Mouse (Mus musculus) midbrain, embryonic 14.5 days (tissue): ENCODE data around the gene Ciao2b. TPM values are rescaled to one million over a fixed set of nuclear protein-coding genes. Genes with fewer than 3 reads are reported as not detected.
"Not testable (repeated sequence)": the region's sequence is repeated elsewhere in the genome, so short reads cannot be mapped to it uniquely, and the experiment has no call there.

Source experiments
- ATAC-seq: fragments of 200-750 bp; cut with Nextera tagmentation; 2 replicates; pipeline ENCODE4 v1.8.0; 2017; ENCODE audit warnings: moderate number of reproducible peaks, moderate library complexity; ENCODE audit not compliant: low FRiP score, low TSS enrichment
- DNase-seq: peaks from one replicate; pipeline ENCODE4 v3.0.0-alpha.2; 2015
- H3K27ac ChIP-seq: fragments of 300-500 bp; sonication (generic); replicated peaks from 2 replicates; pipeline ENCODE4 v1.5.1; 2014; ENCODE audit warnings: mild to moderate bottlenecking, low read depth, low read length, moderate library complexity
- H3K27me3 ChIP-seq: fragments of 300-500 bp; sonication (generic); 2 replicates; pipeline ENCODE4 v1.6.1; 2014; ENCODE audit warnings: low read length, control low read depth, mixed read lengths; ENCODE audit not compliant: control insufficient read depth, insufficient read depth
- H3K36me3 ChIP-seq: fragments of 300-500 bp; sonication (generic); 2 replicates; pipeline ENCODE4 v1.6.1; 2014; ENCODE audit warnings: low read length, control low read depth; ENCODE audit not compliant: control insufficient read depth, insufficient read depth
- H3K4me1 ChIP-seq: fragments of 300-500 bp; sonication (generic); 2 replicates; pipeline ENCODE4 v1.6.1; 2014; ENCODE audit warnings: mild to moderate bottlenecking, antibody characterized with exemption, low read length, control low read depth; ENCODE audit not compliant: control insufficient read depth, insufficient read depth
- H3K4me2 ChIP-seq: fragments of 300-500 bp; sonication (generic); 2 replicates; pipeline ENCODE4 v1.6.1; 2014; ENCODE audit warnings: mild to moderate bottlenecking, low read length, moderate library complexity
- H3K4me3 ChIP-seq: fragments of 300-500 bp; sonication (generic); replicated peaks from 2 replicates; pipeline ENCODE4 v1.5.1; 2014; ENCODE audit warnings: low read depth, low read length
- H3K9ac ChIP-seq: fragments of 300-500 bp; sonication (generic); replicated peaks from 2 replicates; pipeline ENCODE4 v1.6.1; 2014; ENCODE audit warnings: mild to moderate bottlenecking, low read length, moderate library complexity
- H3K9me3 ChIP-seq: fragments of 300-500 bp; sonication (generic); 2 replicates; pipeline ENCODE4 v1.6.1; 2016; ENCODE audit warnings: low read length, control low read depth, mixed read lengths; ENCODE audit not compliant: control insufficient read depth
- WGBS: fragments of 180-500 bp; shearing (Covaris S2); extraction: QIAGEN DNeasy Blood & Tissue Kit; methylation state at CpG from one replicate; pipeline ENCODE4 v1.1.7; 2014; 5-methylcytosine and 5-hydroxymethylcytosine counted together
- polyA plus RNA-seq: library from polyadenylated mRNA; unstranded; fragments of >200 nt; fragmentation: Nextera tagmentation; extraction: Ambion mirVana; gene quantifications from 2 replicates; pipeline ENCODE4 v1.2.1, GENCODE M21; 2014

Gene Ciao2b
- polyA plus RNA-seq = 131 and 148 TPM in 2 replicates

DNA sequence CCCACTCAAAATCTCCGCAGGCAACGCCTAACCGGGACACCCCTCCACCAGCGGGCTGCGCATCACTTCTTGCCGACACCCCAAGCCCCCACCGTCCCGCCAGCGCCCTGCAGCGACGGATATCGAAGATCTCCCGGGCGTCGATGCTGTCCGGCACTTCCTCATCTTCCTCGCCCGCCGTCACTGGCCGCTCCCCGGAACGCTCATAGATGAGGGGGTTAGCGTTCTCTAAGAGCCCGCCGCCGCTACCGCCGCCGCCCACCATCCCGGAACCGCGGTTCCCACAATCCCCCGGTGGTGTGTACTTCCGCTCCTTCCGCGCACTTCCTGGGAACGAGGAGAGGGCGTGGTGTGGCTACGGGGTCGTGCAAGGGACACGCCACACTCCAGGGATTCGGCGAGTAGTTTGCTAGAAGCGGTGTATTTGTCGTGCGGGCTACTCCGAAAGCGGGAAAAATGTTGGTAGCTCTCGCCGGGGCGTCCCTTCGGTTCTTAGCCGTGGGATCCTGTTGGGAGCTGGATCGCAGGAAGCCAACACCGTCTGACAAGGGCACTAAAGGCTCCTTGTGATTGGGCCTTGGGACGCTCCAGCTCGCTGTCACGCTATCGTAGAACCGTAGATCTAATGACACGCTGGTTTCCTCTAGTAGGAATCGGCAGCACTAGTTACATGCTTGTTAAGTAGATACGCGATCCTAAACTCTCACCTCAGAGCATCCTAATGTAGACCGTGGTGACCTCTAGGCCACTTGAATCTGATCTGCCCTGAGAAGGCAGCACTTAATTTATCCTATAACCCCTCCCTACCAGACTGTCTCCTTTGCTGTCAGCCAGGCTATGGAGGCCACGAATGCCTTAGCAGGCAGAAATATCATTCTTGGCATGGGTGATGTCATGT is at the start of gene Ciao2b:
Gene Ciao2b (minus strand): TSS at position 540 of the 898 bp plus-strand sequence.
- peaks cover 18% of the 10 kb centered on the region for H3K4me1 ChIP-seq
- peak within 1 kb of the TSS; percentile 89 for H3K4me2 ChIP-seq
- H3K4me3 ChIP-seq = peak within 1 kb of the TSS; percentile 86
- H3K36me3 ChIP-seq = peaks cover 16% of the 10 kb centered on the region
- peak; percentile 95 for DNase-seq
- H3K9me3 ChIP-seq = no peaks in the 10 kb centered on the region
- peak; percentile 94 for ATAC-seq
- under 1% methylated on average over 66 of the region's 66 CpGs for WGBS
- H3K27me3 ChIP-seq = no peaks in the 10 kb centered on the region
- peak within 1 kb of the TSS; percentile 80 for H3K27ac ChIP-seq
- H3K9ac ChIP-seq = peak within 1 kb of the TSS; percentile 75

DNA sequence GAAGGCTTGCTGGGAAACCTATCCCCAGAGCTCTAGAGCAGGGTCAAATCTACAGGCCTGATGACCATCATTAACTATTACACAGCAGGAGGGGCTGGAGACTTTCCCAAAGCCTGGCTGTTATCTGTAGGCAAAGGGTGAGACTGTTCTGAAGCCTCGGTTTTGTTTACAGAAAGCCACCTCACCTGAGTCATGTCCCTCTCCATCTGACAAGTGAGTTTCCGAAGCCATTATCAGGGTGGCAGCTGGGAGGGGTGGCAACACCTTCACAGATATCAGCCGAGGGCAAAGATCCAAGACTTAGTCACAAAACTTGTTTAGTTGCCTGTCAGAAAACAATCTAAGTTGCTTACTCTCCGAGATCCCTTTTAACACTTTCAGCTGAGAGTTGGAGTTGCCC is 46.7 kb upstream of the Ciao2b start:
- ATAC-seq = no peak
- DNase-seq = no peak
- Histone ChIP-seq H3K36me3 (no peaks in the 10 kb centered on the region), H3K4me1 (no peaks in the 10 kb centered on the region), H3K9ac (no peak overlapping the region), H3K27me3 (no peaks in the 10 kb centered on the region), H3K27ac (no peak overlapping the region), H3K9me3 (no peaks in the 10 kb centered on the region), H3K4me3 (no peak overlapping the region), H3K4me2 (no peak overlapping the region)
- WGBS = 90% methylated on average over 4 of the region's 4 CpGs

DNA sequence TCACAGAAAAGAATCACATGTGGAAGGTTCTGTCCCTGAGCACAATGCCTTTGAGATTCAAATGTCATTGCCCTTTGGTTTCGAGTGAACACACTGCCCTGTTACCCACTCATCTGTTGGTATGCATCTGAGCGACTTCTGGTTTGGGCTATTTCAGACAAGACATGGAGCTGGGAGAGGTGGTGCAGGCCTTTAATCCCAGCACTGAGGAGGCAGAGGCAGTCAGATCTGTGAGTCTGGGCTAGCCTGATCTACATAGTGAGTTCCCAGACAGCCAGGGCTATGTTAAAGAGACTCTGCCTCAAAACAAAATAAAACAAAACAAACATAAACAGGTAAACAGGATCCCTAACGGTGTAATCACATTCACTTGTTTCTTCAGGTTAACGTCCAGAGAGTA is 13.8 kb upstream of the Ciao2b start:
- no peak overlapping the region for H3K27ac ChIP-seq
- no peaks in the 10 kb centered on the region for H3K27me3 ChIP-seq
- 77% methylated on average over 4 of the region's 4 CpGs for WGBS
- no peak overlapping the region for H3K4me2 ChIP-seq
- DNase-seq (no peak), ATAC-seq (no peak)
- no peak overlapping the region for H3K4me3 ChIP-seq
- H3K9me3 ChIP-seq = no peaks in the 10 kb centered on the region
- H3K9ac ChIP-seq = no peak overlapping the region
- H3K4me1 ChIP-seq = no peaks in the 10 kb centered on the region
- H3K36me3 ChIP-seq = no peaks in the 10 kb centered on the region

DNA sequence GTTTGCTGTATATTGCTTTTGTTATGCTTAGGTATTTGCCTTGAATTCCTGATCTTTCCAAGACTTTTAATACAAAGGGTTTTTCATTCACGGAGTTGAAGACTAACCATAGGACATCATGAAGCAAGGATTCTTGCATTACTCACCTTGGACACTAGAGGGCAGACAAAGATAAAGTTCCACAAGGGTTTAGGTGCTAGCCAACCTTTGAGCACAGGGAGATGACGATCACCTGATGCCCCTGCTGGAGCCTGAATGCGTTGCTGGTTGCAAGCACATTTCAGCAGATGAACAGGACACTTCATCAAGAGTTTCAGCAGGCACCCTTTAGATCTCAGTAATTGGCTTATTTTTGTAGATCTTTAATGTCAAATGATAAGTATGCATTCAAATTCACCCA is 13.2 kb upstream of the Ciao2b start:
- Histone ChIP-seq H3K9me3 (no peaks in the 10 kb centered on the region), H3K27ac (no peak overlapping the region), H3K27me3 (no peaks in the 10 kb centered on the region), H3K4me2 (no peak overlapping the region), H3K4me3 (no peak overlapping the region), H3K9ac (no peak overlapping the region), H3K4me1 (no peaks in the 10 kb centered on the region), H3K36me3 (no peaks in the 10 kb centered on the region)
- peak; percentile 96 for DNase-seq
- ATAC-seq = peak; percentile 76
- WGBS = 2% methylated on average over 3 of the region's 3 CpGs

DNA sequence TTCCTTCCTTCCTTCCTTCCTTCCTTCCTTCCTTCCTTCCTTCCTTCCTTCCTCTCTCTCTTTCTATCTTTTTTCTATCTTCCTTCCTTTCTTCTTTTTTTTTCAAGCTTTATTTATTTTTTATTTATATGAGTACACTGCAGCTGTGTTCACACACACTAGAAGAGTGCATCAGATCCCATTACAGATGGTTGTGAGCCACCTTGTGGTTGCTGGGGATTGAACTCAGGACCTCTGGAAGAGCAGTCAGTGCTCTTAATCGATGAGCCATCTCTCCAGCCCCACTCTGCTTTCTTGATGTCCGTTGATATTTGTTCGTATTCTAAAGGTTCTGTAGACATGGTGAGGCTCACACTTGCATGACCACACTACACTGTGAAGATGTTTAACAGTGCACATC is 2.4 kb upstream of the Ciao2b start:
- not testable (repeated sequence) for DNase-seq, H3K9ac ChIP-seq, H3K9me3 ChIP-seq, H3K36me3 ChIP-seq, H3K4me3 ChIP-seq, ATAC-seq, H3K27me3 ChIP-seq, H3K4me2 ChIP-seq, H3K27ac ChIP-seq
- peaks cover 18% of the 10 kb centered on the region for H3K4me1 ChIP-seq
- WGBS = 75% methylated on average over 3 of the region's 3 CpGs

DNA sequence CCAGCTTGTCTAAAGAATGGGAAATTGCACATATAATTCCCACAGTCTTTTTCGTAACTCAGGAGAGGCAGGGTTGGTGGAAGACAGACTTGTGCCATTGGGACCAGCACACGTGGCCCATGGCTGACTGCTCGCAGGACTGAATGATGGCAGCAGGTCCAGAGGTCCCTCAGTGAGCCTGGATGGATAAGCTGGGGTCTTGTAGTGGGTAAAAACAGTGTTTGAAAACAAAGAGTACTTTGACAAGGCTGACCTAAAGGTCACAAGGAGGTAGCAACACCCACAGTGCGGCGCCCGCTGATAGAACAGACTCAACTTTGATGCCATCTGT is 524 bp upstream of the Ciao2b start:
- no peaks in the 10 kb centered on the region for H3K9me3 ChIP-seq
- peak; percentile 25 for ATAC-seq
- H3K4me1 ChIP-seq = peaks cover 18% of the 10 kb centered on the region
- peaks cover 16% of the 10 kb centered on the region for H3K36me3 ChIP-seq
- no peaks in the 10 kb centered on the region for H3K27me3 ChIP-seq
- H3K27ac ChIP-seq = peak overlapping the region; percentile 80
- H3K4me2 ChIP-seq = peak overlapping the region; percentile 89
- 74% methylated on average over 6 of the region's 6 CpGs for WGBS
- H3K4me3 ChIP-seq = peak overlapping the region; percentile 86
- DNase-seq = no peak
- peak overlapping the region; percentile 75 for H3K9ac ChIP-seq

DNA sequence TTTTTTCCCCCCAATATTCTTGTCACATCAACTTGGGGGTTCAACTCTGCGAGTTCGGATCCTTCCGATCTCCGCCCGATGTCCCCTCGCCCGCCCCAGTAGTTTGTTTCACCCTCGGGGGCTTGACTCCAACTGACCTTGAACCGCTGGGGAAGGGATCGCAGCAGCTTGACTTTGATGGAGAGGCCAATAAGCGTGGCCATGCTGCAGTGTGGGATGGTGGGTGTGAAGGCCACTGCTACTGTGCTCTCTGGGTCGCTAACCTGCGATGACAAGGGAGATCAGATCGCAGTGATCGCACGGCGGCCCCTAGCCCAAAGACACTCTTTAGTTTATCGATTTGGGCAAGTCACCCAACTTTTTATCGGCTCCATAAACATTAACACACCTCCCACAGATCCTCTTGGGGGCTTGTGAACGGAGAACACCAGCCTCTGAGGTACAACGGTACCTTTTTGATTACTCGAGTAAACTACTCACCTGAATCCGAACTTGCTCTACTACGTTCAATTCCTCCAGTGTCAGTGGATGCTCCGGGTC is 864 bp downstream of the Ciao2b start:
- Histone ChIP-seq H3K4me2 (peak overlapping the region; percentile 89), H3K9ac (peak overlapping the region; percentile 75), H3K36me3 (peaks cover 16% of the 10 kb centered on the region), H3K27ac (no peak overlapping the region), H3K27me3 (no peaks in the 10 kb centered on the region), H3K4me1 (peaks cover 18% of the 10 kb centered on the region), H3K9me3 (no peaks in the 10 kb centered on the region), H3K4me3 (peak overlapping the region; percentile 86)
- DNase-seq (no peak), ATAC-seq (no peak)
- 12% methylated on average over 25 of the region's 25 CpGs for WGBS

DNA sequence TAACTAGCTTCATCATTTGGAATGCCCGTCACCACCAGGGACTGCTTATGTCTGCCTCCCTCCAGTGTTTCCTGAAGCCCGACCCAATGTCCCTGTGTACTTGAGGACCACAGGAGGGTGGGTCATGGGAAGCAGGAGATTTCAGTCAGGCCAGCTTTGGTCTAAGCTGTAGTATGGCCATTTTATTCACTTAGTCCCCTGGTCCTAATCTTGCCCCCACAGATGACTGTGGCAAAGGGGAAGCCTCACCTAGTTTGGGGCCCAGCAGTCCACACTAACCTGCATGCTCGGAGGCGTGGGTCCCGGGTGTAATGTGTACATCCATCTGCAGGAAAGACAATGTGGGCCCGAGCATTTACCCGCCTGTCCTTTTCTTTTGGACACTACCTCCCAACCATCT is 1.5 kb downstream of the Ciao2b start:
- H3K9ac ChIP-seq = peak overlapping the region; percentile 75; the same call in 1 of the 2 replicates
- DNase-seq = no peak

DNA sequence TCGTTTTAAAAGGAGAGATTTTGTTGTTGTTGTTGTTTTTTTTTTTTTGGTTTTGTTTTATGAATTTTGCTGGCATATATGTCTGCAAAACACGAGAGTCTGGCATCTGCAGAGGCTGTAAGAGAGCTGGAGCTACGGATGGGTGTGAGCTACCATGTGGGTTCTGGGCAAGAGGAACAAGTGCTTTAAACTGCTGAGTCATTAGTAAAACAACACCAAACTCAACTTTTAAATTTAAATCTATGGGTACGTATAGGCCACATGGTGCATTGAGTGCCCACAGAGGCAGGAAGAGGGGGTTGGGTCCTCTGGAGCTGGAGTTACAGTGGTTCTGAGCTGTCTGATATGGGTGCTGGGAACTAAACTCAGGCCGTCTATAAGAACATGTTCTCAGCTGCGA is 3.8 kb downstream of the Ciao2b start:
- ATAC-seq (no peak), DNase-seq (no peak)
- Histone ChIP-seq H3K4me3 (no peak overlapping the region), H3K27me3 (no peaks in the 10 kb centered on the region), H3K4me2 (no peak overlapping the region), H3K36me3 (peaks cover 26% of the 10 kb centered on the region), H3K4me1 (peaks cover 18% of the 10 kb centered on the region), H3K9ac (no peak overlapping the region), H3K27ac (no peak overlapping the region), H3K9me3 (no peaks in the 10 kb centered on the region)
- WGBS = 93% methylated on average over 6 of the region's 6 CpGs

More for the DNA sequence above, 1.5 kb downstream of the Ciao2b start:
- ATAC-seq = no peak
- 87% methylated on average over 7 of the region's 7 CpGs for WGBS
- Histone ChIP-seq H3K36me3 (peaks cover 22% of the 10 kb centered on the region), H3K27ac (no peak overlapping the region), H3K9me3 (no peaks in the 10 kb centered on the region), H3K4me3 (peak overlapping the region; percentile 86), H3K4me1 (peaks cover 18% of the 10 kb centered on the region), H3K4me2 (peak overlapping the region; percentile 89), H3K27me3 (no peaks in the 10 kb centered on the region)
